Mouse (Mus musculus): ENCODE measurements around the gene Mrps14. TPM values are rescaled to one million over a fixed set of nuclear protein-coding genes. Genes with fewer than 3 reads are reported as not detected.

The Mrps14 gene
- polyA plus RNA-seq, 1 experiment: 72.2 TPM

DNA sequence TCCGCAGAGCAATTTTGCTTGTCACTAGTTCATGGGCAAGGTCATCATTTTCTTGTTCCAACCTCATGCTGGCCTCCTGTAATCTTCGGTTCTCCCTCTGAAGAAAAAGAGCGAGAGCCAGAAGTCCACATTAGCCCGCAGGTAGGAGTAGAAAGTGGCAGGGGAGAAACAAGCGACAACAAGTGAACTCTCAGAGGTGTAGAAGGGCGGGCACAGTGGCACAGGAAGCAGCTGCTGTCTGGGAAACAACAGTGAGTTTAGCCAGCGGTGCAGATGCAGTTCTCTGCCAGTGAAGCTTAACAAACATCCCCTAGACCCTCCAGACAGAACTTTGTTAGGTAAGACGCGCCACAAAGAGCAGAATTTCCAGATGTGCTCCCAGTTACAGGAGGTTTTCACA lies 52.5 kb downstream of the Mrps14 start:
- no peak overlapping the region for H3ac ChIP-seq (ENCODE audit: control insufficient read depth, insufficient read length)
- no peak overlapping the region for H3K4me2 ChIP-seq (ENCODE audit: low read depth)
- H3K36me3 ChIP-seq (ENCODE audit: control insufficient read depth, insufficient read depth): no peaks in the 10 kb centered on the region
- no peak overlapping the region for H3K4me3 ChIP-seq
- H3K79me2 ChIP-seq (ENCODE audit: control insufficient read depth, insufficient read depth): no peaks in the 10 kb centered on the region
- TF ChIP-seq REST (IDR thresholded peaks at IDR 0.05; ENCODE audit: insufficient read depth, insufficient read length) (no peak), TCF12 (IDR thresholded peaks at IDR 0.05; ENCODE audit: insufficient read depth, poor library complexity, severe bottlenecking) (no peak), E2F4 (IDR thresholded peaks at IDR 0.05; ENCODE audit: insufficient read depth) (no peak), MYOD1 (IDR thresholded peaks at IDR 0.05; ENCODE audit: control insufficient read depth in 1 of 3, insufficient read length in 2 of 3, low read depth in 2 of 3) (no peak), CEBPB (IDR thresholded peaks at IDR 0.05; ENCODE audit: insufficient read depth, poor library complexity, severe bottlenecking) (no peak)
- no peaks in the 10 kb centered on the region for H3K27me3 ChIP-seq (ENCODE audit: control insufficient read depth, insufficient read depth, insufficient read length)

DNA sequence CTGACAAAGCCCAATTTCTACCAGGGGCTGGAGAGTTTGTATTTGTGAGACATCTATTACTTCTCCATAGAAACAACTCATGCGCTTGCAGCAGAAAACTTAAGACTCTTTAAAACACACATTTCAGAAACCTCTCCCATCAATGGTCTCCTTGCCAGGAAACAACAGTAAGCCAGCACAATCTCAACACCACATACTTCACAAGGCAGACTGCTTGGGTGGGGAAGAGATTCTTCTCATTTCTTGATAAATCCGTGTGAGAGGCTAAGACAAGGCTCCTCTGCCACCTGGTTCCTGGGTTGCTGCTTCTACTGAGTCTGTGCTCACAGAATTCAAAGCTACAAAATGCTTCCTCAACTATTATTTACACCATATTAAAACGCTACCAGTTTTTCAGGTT lies 54.8 kb downstream of the Mrps14 start:
- Histone ChIP-seq H3K79me2 (ENCODE audit: control insufficient read depth, insufficient read depth) (no peaks in the 10 kb centered on the region), H3K36me3 (ENCODE audit: control insufficient read depth, insufficient read depth) (no peaks in the 10 kb centered on the region), H3K4me2 (ENCODE audit: low read depth) (no peak overlapping the region), H3K27me3 (ENCODE audit: control insufficient read depth, insufficient read depth, insufficient read length) (no peaks in the 10 kb centered on the region), H3K4me3 (no peak overlapping the region), H3ac (ENCODE audit: control insufficient read depth, insufficient read length) (no peak overlapping the region)
- no peak for TF ChIP-seq POLR2A (IDR thresholded peaks at IDR 0.05; ENCODE audit: insufficient read length, low read depth)
- no peak for TF ChIP-seq REST (IDR thresholded peaks at IDR 0.05; ENCODE audit: insufficient read depth, insufficient read length)
- TF ChIP-seq TCF3 (IDR thresholded peaks at IDR 0.05; ENCODE audit: insufficient read length, low read depth): no peak
- TF ChIP-seq MYOG (IDR thresholded peaks at IDR 0.05; ENCODE audit: control insufficient read depth in 1 of 3, insufficient read depth in 1 of 3, insufficient read length in 2 of 3, low read depth in 2 of 3): no peak
- no peak for TF ChIP-seq SRF (IDR thresholded peaks at IDR 0.05; ENCODE audit: control insufficient read depth, insufficient read length, low read depth)
- no peak for TF ChIP-seq TCF12 (IDR thresholded peaks at IDR 0.05; ENCODE audit: insufficient read depth, poor library complexity, severe bottlenecking)
- TF ChIP-seq CEBPB (IDR thresholded peaks at IDR 0.05; ENCODE audit: insufficient read depth, poor library complexity, severe bottlenecking): no peak
- no peak for TF ChIP-seq MYOD1 (IDR thresholded peaks at IDR 0.05; ENCODE audit: control insufficient read depth in 1 of 3, insufficient read length in 2 of 3, low read depth in 2 of 3)
- no peak for TF ChIP-seq USF1 (IDR thresholded peaks at IDR 0.05; ENCODE audit: low read depth)
- no peak for TF ChIP-seq E2F4 (IDR thresholded peaks at IDR 0.05; ENCODE audit: insufficient read depth)
- no peak for TF ChIP-seq POLR2AphosphoS2 (IDR thresholded peaks at IDR 0.05; ENCODE audit: insufficient read length, low read depth)
- TF ChIP-seq MAX (IDR thresholded peaks at IDR 0.05; ENCODE audit: low read depth): no peak

DNA sequence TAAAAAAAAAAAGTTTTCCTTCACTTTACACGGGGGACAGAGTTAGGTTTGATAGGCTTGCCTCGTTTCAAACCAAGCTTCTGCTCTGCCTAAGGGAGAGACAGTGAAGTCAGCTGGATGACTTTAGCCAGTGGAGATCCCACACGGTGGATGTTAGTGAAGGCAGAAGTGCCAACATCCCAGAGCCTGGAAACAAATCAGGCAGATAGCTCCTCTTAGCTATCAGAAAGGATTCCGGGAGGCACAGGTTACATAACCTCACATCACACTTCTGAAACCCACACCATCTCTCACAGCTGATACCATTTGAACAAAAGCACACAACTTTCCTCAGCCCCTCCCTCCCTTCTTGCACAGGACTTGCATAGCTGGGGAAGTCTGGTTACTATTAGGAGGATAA lies 55.8 kb downstream of the Mrps14 start:
- H3K4me3 ChIP-seq: no peak overlapping the region
- no peaks in the 10 kb centered on the region for H3K36me3 ChIP-seq (ENCODE audit: control insufficient read depth, insufficient read depth)
- H3K4me2 ChIP-seq (ENCODE audit: low read depth): no peak overlapping the region
- TF ChIP-seq TCF3 (IDR thresholded peaks at IDR 0.05; ENCODE audit: insufficient read length, low read depth) (no peak), CEBPB (IDR thresholded peaks at IDR 0.05; ENCODE audit: insufficient read depth, poor library complexity, severe bottlenecking) (no peak), E2F4 (IDR thresholded peaks at IDR 0.05; ENCODE audit: insufficient read depth) (no peak), MAX (IDR thresholded peaks at IDR 0.05; ENCODE audit: low read depth) (no peak), POLR2A (IDR thresholded peaks at IDR 0.05; ENCODE audit: insufficient read length, low read depth) (no peak)
- H3ac ChIP-seq (ENCODE audit: control insufficient read depth, insufficient read length): no peak overlapping the region
- H3K79me2 ChIP-seq (ENCODE audit: control insufficient read depth, insufficient read depth): no peaks in the 10 kb centered on the region
- no peaks in the 10 kb centered on the region for H3K27me3 ChIP-seq (ENCODE audit: control insufficient read depth, insufficient read depth, insufficient read length)

DNA sequence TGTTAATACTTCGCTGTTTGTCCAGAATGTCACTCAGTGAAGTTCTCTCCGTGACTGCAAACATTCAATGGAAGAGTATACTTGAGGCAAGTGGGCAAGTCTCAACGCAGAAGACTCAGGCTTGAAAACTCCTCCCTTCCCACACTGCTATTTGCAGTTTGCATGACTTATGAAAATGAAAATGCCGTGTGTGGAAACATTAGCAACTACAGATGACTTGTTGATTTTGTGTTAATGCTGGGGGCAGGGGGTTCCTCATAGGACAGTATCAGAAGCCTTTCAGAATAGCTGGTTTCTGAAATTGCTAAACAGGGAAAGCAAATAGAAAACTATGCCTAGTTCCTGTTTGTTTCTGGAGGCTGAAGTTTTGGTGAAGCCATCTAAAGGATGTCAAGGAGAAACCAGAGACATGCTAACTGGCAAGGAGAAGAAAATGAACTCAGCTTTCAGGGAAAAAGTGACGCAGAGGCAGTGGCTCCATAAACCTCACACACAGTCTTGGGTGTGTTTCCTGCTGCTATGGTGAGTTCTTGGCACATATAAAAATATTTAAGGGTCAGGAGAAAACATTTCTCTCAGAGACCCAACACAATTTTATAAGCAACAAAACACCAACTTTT lies 56.5 kb downstream of the Mrps14 start:
- Histone ChIP-seq H3K79me2 (ENCODE audit: control insufficient read depth, insufficient read depth) (no peaks in the 10 kb centered on the region), H3K36me3 (ENCODE audit: control insufficient read depth, insufficient read depth) (no peaks in the 10 kb centered on the region), H3K4me3 (no peak overlapping the region), H3K4me2 (ENCODE audit: low read depth) (no peak overlapping the region), H3K27me3 (ENCODE audit: control insufficient read depth, insufficient read depth, insufficient read length) (no peaks in the 10 kb centered on the region), H3ac (ENCODE audit: control insufficient read depth, insufficient read length) (no peak overlapping the region)
- TF ChIP-seq E2F4 (IDR thresholded peaks at IDR 0.05; ENCODE audit: insufficient read depth) (no peak), MYOD1 (IDR thresholded peaks at IDR 0.05; ENCODE audit: control insufficient read depth in 1 of 3, insufficient read length in 2 of 3, low read depth in 2 of 3) (no peak), MAX (IDR thresholded peaks at IDR 0.05; ENCODE audit: low read depth) (no peak), CEBPB (IDR thresholded peaks at IDR 0.05; ENCODE audit: insufficient read depth, poor library complexity, severe bottlenecking) (no peak), TCF12 (IDR thresholded peaks at IDR 0.05; ENCODE audit: insufficient read depth, poor library complexity, severe bottlenecking) (no peak), TCF3 (IDR thresholded peaks at IDR 0.05; ENCODE audit: insufficient read length, low read depth) (no peak), MYOG (IDR thresholded peaks at IDR 0.05; ENCODE audit: control insufficient read depth in 1 of 3, insufficient read depth in 1 of 3, insufficient read length in 2 of 3, low read depth in 2 of 3) (no peak), POLR2AphosphoS2 (IDR thresholded peaks at IDR 0.05; ENCODE audit: insufficient read length, low read depth) (no peak), USF1 (IDR thresholded peaks at IDR 0.05; ENCODE audit: low read depth) (no peak), REST (IDR thresholded peaks at IDR 0.05; ENCODE audit: insufficient read depth, insufficient read length) (no peak)

Other genes with a start within 250 kb of the Mrps14 start
- 2.8 TPM for gene 4930523C07Rik, start 150.8 kb upstream of the Mrps14 start, polyA plus RNA-seq (2012; fragmentation: generic; extraction: Trizol)
- gene Tnn, start 41.6 kb upstream of the Mrps14 start, polyA plus RNA-seq (2012; fragmentation: generic; extraction: Trizol): not detected
- gene Cacybp, start 17.7 kb downstream of the Mrps14 start, polyA plus RNA-seq (2012; fragmentation: generic; extraction: Trizol): 39.9 TPM